Mouse (Mus musculus) E14TG2a.4 (cell line): ENCODE measurements around the gene Defa32.
"Not testable (repeated sequence)": the region's sequence is repeated elsewhere in the genome, so short reads cannot be mapped to it uniquely, and the experiment has no call there.

ENCODE experiments used
- H3K27me3 ChIP-seq: 2 replicates; pipeline ENCODE4 v1.6.1; 2014; ENCODE audit warnings: low read length, control low read depth; ENCODE audit not compliant: insufficient read depth
- H3K36me3 ChIP-seq: 2 replicates; pipeline ENCODE4 v1.6.1; 2014; ENCODE audit warnings: low read length, control low read depth; ENCODE audit not compliant: insufficient read depth
- H3K4me1 ChIP-seq: replicated peaks from 2 replicates; pipeline ENCODE4 v1.6.1; 2014; ENCODE audit warnings: low read depth, low read length, control low read depth
- H3K4me3 ChIP-seq: replicated peaks from 2 replicates; pipeline ENCODE4 v1.5.1; 2014; ENCODE audit warnings: mild to moderate bottlenecking, low read length
- H3K9me3 ChIP-seq: 2 replicates; pipeline ENCODE4 v1.6.1; 2014; ENCODE audit warnings: low read length, control low read depth

Defa32 gene

GRCm38 (mm10) chr8:21528732-21529131, at the start of gene Defa32:
Defa32 (plus strand) TSS chr8:21529032.
- not testable (repeated sequence) for H3K9me3 ChIP-seq, H3K27me3 ChIP-seq, H3K4me3 ChIP-seq, H3K4me1 ChIP-seq, H3K36me3 ChIP-seq

GRCm38 (mm10) chr8:21508958-21509357, 19.9 kb upstream of the Defa32 start, which contains the start of gene Defa20:
Defa20 (plus strand) TSS chr8:21509258.
- not testable (repeated sequence) for H3K36me3 ChIP-seq, H3K4me1 ChIP-seq, H3K4me3 ChIP-seq, H3K9me3 ChIP-seq, H3K27me3 ChIP-seq

- H3K27me3 ChIP-seq, H3K36me3 ChIP-seq, H3K4me1 ChIP-seq, H3K4me3 ChIP-seq, H3K9me3 ChIP-seq: not testable (repeated sequence)
Observed at GRCm38 (mm10) chr8:21565086-21565485, 36.3 kb downstream of the Defa32 start, which contains the start of gene Defa37. Defa37 (plus strand) TSS chr8:21565386.
